Mouse (Mus musculus) B cell, adult 62 days (primary cell): ENCODE results near the gene B4gat1. TPM values are rescaled to one million over a fixed set of nuclear protein-coding genes. Genes with fewer than 3 reads are reported as not detected.

Experiments
- total RNA-seq: library from RNA; stranded (reverse); gene quantifications from 4 replicates; pipeline ENCODE4 v1.2.4, GENCODE M21; 2023

B4gat1 gene
- 2.3 to 4.9 TPM (median 3.2 TPM) in 4 replicates for total RNA-seq

GRCm38 (mm10) chr19:5038709-5039156 lies at the start of gene B4gat1, which contains the start of gene AC124502.3:
Gene B4gat1, plus strand, starts transcription at chr19:5038826.
Gene AC124502.3, plus strand, starts transcription at chr19:5038891.

DNA sequence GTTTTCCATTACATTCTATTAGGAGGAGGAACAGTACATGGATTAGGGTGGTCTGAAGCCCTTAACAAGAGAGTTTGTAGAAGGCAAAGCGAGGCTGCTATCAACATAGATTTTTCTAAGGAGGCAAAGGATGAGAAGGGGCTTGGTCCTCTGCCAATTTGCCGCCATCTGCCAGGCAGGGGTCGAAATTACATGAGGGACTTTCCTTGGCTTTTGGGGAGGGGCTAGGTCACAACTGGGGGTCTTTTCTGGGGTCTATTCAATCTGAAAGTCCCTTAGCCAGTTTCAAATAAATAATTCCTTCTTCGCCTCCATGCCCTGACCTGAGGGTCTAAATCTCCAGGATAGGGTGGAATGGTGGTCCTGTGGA lies 48.4 kb upstream of the B4gat1 start, which contains the start of gene Npas4:
Gene Npas4, minus strand, starts transcription at position 61 of the 370 bp plus-strand sequence.

DNA sequence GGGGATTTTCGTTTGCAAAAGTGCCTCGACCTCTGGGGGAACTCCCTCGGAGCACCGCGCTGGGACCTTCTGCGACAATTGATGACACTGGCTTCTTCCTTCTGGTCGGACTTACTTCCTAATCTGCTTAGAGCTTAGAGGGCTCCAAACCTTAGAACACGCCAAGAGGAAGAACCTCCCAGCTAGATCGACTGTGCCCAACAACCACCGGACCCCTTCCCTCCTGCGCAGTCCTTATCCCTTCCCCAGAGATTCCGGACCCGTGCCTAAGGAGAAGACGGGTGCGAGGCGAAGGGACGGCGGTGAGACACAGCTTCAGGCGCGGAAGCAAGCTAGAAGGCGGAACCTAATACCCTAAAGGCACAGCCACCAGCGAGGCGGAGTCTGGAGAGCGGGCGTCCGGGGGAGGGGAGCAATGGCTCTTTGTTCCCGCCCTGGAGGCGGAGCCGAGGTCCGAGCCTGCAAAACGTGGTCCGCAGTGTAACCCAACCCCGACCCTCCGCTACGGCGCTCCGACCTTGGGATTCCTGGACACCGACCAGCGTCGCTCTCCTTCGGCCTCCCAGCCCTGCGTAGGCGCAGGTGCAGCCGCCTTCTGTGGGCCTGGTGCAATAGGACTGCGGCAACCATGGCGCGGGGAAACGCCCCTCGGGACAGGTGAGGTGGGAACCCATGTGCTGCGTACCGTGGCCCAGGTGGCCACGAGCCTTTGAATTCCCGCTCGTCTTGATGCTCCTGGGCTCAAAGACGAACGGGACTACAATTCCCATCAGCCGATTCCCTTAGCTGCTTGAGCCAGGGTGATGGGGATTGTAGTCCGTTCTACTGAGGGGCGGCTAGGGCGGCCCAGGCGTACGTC lies 14.8 kb upstream of the B4gat1 start, which contains the start of gene Slc29a2:
Gene Slc29a2, plus strand, starts transcription at position 240 of the 859 bp plus-strand sequence.

GRCm38 (mm10) chr19:5040862-5041523 lies 2.4 kb downstream of the B4gat1 start, which contains the start of gene Brms1:
Gene Brms1, plus strand, starts transcription at chr19:5041354.

GRCm38 (mm10) chr19:5050047-5050905 lies 11.7 kb downstream of the B4gat1 start, which contains the start of gene Rin1:
Gene Rin1, plus strand, starts transcription at chr19:5050481.

DNA sequence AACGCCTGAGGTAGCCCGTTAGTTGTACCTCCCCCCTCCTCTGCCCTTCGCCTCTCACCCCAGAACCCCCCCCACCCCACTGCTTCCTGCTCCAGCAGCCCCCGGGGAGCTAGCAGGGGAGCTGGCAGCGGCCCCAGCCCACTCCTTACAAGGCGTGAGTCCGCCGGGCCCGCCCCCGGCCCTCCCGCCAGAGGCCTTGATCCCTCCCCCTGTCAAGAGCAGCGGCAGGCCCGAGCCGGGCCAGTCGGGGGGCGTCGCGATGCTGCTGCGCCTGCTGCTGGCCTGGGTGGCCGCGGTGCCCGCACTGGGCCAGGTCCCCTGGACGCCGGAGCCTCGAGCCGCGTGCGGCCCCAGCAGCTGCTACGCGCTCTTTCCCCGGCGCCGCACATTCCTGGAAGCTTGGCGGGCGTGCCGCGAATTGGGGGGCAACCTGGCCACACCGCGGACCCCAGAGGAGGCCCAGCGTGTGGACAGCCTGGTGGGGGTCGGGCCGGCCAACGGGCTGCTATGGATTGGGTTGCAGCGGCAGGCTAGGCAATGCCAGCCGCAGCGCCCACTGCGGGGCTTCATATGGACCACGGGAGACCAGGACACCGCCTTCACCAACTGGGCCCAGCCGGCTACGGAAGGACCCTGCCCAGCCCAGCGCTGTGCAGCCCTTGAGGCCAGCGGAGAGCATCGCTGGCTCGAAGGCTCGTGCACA lies 29.4 kb downstream of the B4gat1 start, which contains the start of gene Cd248:
Gene Cd248, plus strand, starts transcription at position 212 of the 703 bp plus-strand sequence.

GRCm38 (mm10) chr19:5085145-5085863 lies 46.7 kb downstream of the B4gat1 start, which contains the start of gene Tmem151a:
Gene Tmem151a, minus strand, starts transcription at chr19:5085531.

DNA sequence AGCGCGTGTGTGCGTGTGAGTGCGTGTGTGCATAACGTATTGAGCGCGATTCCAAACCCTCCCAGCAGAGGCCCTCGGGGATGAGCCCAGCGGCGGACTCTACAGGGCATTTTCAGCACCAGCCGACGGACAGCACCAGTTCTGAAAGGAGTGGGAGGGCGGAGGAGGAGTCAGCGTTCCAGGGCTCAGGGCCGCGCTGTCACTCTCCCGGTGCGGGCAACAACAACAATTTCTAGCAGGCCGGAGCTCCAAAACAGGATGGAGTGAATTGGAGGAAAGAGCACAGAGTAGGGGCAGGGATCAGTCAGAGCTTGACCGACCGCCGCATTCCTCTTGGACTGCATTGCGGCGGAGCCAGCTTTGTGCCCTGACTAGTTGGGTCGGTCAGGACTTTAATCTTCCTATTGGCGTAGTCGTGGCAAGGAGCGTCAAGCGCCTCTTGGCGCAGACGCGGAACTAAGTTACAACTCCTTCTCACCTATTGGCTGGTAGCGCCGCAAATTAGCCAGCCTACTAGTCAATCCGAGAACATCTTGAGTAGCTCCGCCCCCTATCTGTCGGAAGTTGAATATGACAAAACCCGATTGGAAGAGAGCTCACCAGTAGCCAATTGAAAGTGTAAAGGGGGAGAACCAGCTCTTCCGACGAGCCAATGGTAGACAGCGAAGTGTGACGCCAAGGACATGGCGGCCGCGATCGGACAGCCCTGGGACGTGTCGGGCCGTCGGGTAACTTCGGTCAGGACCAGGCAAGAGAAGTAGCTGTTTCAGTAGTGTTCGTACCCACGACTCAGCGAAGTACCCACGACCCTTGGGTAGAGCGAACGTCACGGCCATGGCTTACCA lies 49.5 kb downstream of the B4gat1 start, which contains the start of gene Yif1a:
Gene Yif1a, plus strand, starts transcription at position 655 of the 845 bp plus-strand sequence.

Other genes with a start within 250 kb of the B4gat1 start
- 61.9 to 70.4 TPM (median 67.2 TPM) in 4 replicates for gene Rbm4, start 244.9 kb upstream of the B4gat1 start, total RNA-seq
- 31.5 to 41.0 TPM (median 35.7 TPM) in 4 replicates for gene Gm21992, start 227.2 kb upstream of the B4gat1 start, total RNA-seq
- gene Rbm14, start 227.2 kb upstream of the B4gat1 start, total RNA-seq: 62.0 to 86.9 TPM (median 81.9 TPM) in 4 replicates
- 17.3 to 22.6 TPM (median 21.8 TPM) in 4 replicates for gene Ccs, start 199.5 kb upstream of the B4gat1 start, total RNA-seq
- not detected in 4 replicates for gene Ccdc87, start 199.5 kb upstream of the B4gat1 start, total RNA-seq
- gene Ctsf, start 183.7 kb upstream of the B4gat1 start, total RNA-seq: 0.88 to 1.8 TPM (median 1.5 TPM) in 4 replicates
- gene Actn3, start 160.9 kb upstream of the B4gat1 start, total RNA-seq: not detected in 4 replicates
- gene Zdhhc24, start 160.2 kb upstream of the B4gat1 start, total RNA-seq: 7.5 to 11.4 TPM (median 9.0 TPM) in 4 replicates
- 2.5 to 3.7 TPM (median 2.6 TPM) in 4 replicates for gene Bbs1, start 132.2 kb upstream of the B4gat1 start, total RNA-seq
- 65.2 to 87.2 TPM (median 74.8 TPM) in 4 replicates for gene Dpp3, start 110.5 kb upstream of the B4gat1 start, total RNA-seq
- 1.5 to 2.5 TPM (median 2.0 TPM) in 4 replicates for gene Peli3, start 95.7 kb upstream of the B4gat1 start, total RNA-seq
- gene Mrpl11, start 76.7 kb upstream of the B4gat1 start, total RNA-seq: 24.7 to 38.8 TPM (median 33.6 TPM) in 4 replicates
- not detected in 4 replicates for gene Npas4, start 48.5 kb upstream of the B4gat1 start, total RNA-seq
- 2.2 to 7.1 TPM (median 4.2 TPM) in 4 replicates for gene Slc29a2, start 15.0 kb upstream of the B4gat1 start, total RNA-seq
- gene AC124502.3, start 65 bp downstream of the B4gat1 start, total RNA-seq: 0.37 to 2.7 TPM (median 1.3 TPM) in 4 replicates
- gene Brms1, start 2.5 kb downstream of the B4gat1 start, total RNA-seq: 59.2 to 73.9 TPM (median 68.5 TPM) in 4 replicates
- gene Rin1, start 11.7 kb downstream of the B4gat1 start, total RNA-seq: 3.0 to 3.9 TPM (median 3.3 TPM) in 4 replicates
- gene Cd248, start 29.3 kb downstream of the B4gat1 start, total RNA-seq: not detected in 4 replicates
- gene Tmem151a, start 46.7 kb downstream of the B4gat1 start, total RNA-seq: 0.15 to 2.9 TPM (median 0.31 TPM) in 3 of 4 replicates, not detected in the other
- gene Yif1a, start 49.7 kb downstream of the B4gat1 start, total RNA-seq: 31.0 to 32.1 TPM (median 31.7 TPM) in 4 replicates
- gene Cnih2, start 59.7 kb downstream of the B4gat1 start, total RNA-seq: 0.86 to 1.6 TPM (median 1.3 TPM) in 4 replicates
- 96.5 to 104 TPM (median 103 TPM) in 4 replicates for gene Rab1b, start 68.2 kb downstream of the B4gat1 start, total RNA-seq
- gene Klc2, start 79.7 kb downstream of the B4gat1 start, total RNA-seq: 34.4 to 45.7 TPM (median 38.8 TPM) in 4 replicates
- gene Pacs1, start 234.3 kb downstream of the B4gat1 start, total RNA-seq: 72.0 to 82.2 TPM (median 75.3 TPM) in 4 replicates